Mouse (Mus musculus) ES-Bruce4 (cell line): ENCODE data around the gene Coa5. TPM values are rescaled to one million over a fixed set of nuclear protein-coding genes. Genes with fewer than 3 reads are reported as not detected.

Experiments used
- H3K27ac ChIP-seq: 2 replicates; pipeline ENCODE4 v1.5.1; 2012; ENCODE audit warnings: low read length, inconsistent platforms; ENCODE audit not compliant: insufficient read depth
- H3K27me3 ChIP-seq: 2 replicates; pipeline ENCODE4 v1.6.1; 2012; ENCODE audit warnings: mild to moderate bottlenecking, low read length, inconsistent platforms; ENCODE audit not compliant: control insufficient read depth, poor library complexity, insufficient read depth, severe bottlenecking
- H3K36me3 ChIP-seq: 2 replicates; pipeline ENCODE4 v1.6.1; 2012; ENCODE audit warnings: inconsistent platforms, mild to moderate bottlenecking, low read length, moderate library complexity; ENCODE audit not compliant: control insufficient read depth, poor library complexity, insufficient read depth, severe bottlenecking
- H3K4me1 ChIP-seq: one replicate; pipeline ENCODE4 v1.8.1; 2011; ENCODE audit warnings: low read length; ENCODE audit not compliant: control insufficient read depth, insufficient read depth
- H3K4me3 ChIP-seq: 2 replicates; pipeline ENCODE4 v1.5.1; 2011; ENCODE audit warnings: low read depth, mild to moderate bottlenecking, low read length
- H3K9ac ChIP-seq: 2 replicates; pipeline ENCODE4 v1.6.1; 2012; ENCODE audit warnings: low read depth, mild to moderate bottlenecking, inconsistent platforms; ENCODE audit not compliant: poor library complexity, severe bottlenecking
- H3K9me3 ChIP-seq: replicated peaks from 2 replicates; pipeline ENCODE4 v1.6.1; 2012; ENCODE audit warnings: mild to moderate bottlenecking, low read length, inconsistent platforms; ENCODE audit not compliant: control insufficient read depth, poor library complexity, insufficient read depth, severe bottlenecking
- CTCF ChIP-seq: IDR thresholded peaks from one replicate; pipeline ENCODE4 v1.8.1; 2011; ENCODE audit warnings: low read depth, low read length
- EP300 ChIP-seq: IDR thresholded peaks from 2 replicates; pipeline ENCODE4 v1.6.1; 2011; ENCODE audit warnings: low read depth, low read length; ENCODE audit not compliant: insufficient read depth
- POLR2A ChIP-seq: IDR thresholded peaks from one replicate; pipeline ENCODE4 v1.8.1; 2011; ENCODE audit warnings: low read length; ENCODE audit not compliant: insufficient read depth
- polyA plus RNA-seq: library from polyadenylated mRNA; stranded (reverse); fragments of >200 nt; gene quantifications from 2 replicates; pipeline ENCODE4 v1.2.4, GENCODE M21; 2011; ENCODE audit warnings: low read depth; ENCODE audit not compliant: missing spikeins, insufficient read depth, insufficient read length

The Coa5 gene
- polyA plus RNA-seq, 1 experiment = 55.4 TPM

GRCm38 (mm10) chr1:37376177-37376576, 53.7 kb downstream of the Coa5 start:
- H3K27me3 ChIP-seq = no peaks in the 10 kb centered on the region
- TF ChIP-seq CTCF = no peak
- TF ChIP-seq EP300 = no peak
- TF ChIP-seq POLR2A = no peak
- no peaks in the 10 kb centered on the region for H3K4me1 ChIP-seq
- H3K36me3 ChIP-seq = no peaks in the 10 kb centered on the region
- no peak overlapping the region for H3K9ac ChIP-seq
- no peaks in the 10 kb centered on the region for H3K9me3 ChIP-seq
- no peak overlapping the region for H3K27ac ChIP-seq
- H3K4me3 ChIP-seq = no peak overlapping the region

GRCm38 (mm10) chr1:37368768-37369385, 61.0 kb downstream of the Coa5 start:
- no peaks in the 10 kb centered on the region for H3K4me1 ChIP-seq
- H3K27ac ChIP-seq = no peak overlapping the region
- no peak overlapping the region for H3K4me3 ChIP-seq
- no peak overlapping the region for H3K9ac ChIP-seq
- no peaks in the 10 kb centered on the region for H3K36me3 ChIP-seq
- H3K9me3 ChIP-seq = no peaks in the 10 kb centered on the region
- no peaks in the 10 kb centered on the region for H3K27me3 ChIP-seq
- TF ChIP-seq CTCF (no peak), POLR2A (no peak)

- no peak for TF ChIP-seq CTCF
- TF ChIP-seq POLR2A = no peak
- TF ChIP-seq EP300 = no peak
- no peaks in the 10 kb centered on the region for H3K9me3 ChIP-seq
Observed at GRCm38 (mm10) chr1:37368125-37368524, 61.8 kb downstream of the Coa5 start.

More at GRCm38 (mm10) chr1:37368125-37368524, 61.8 kb downstream of the Coa5 start:
- H3K9ac ChIP-seq = no peak overlapping the region
- H3K27me3 ChIP-seq = no peaks in the 10 kb centered on the region
- H3K27ac ChIP-seq = no peak overlapping the region
- H3K4me1 ChIP-seq = no peaks in the 10 kb centered on the region
- H3K36me3 ChIP-seq = no peaks in the 10 kb centered on the region
- no peak overlapping the region for H3K4me3 ChIP-seq

Other genes with a start within 250 kb of the Coa5 start
- gene Cnga3, start 215.7 kb downstream of the Coa5 start, polyA plus RNA-seq = 1.6 and 1.8 TPM in 2 replicates
- 8.8 and 9.3 TPM in 2 replicates for gene Inpp4a, start 130.2 kb downstream of the Coa5 start, polyA plus RNA-seq
- 41.1 and 42.7 TPM in 2 replicates for gene Unc50, start within 50 bp of the Coa5 start, polyA plus RNA-seq
- 6.4 and 9.2 TPM in 2 replicates for gene Mgat4a, start 110.9 kb upstream of the Coa5 start, polyA plus RNA-seq